Mouse (Mus musculus) limb, embryonic 14.5 days (tissue): ENCODE results near the gene Tbc1d10b. TPM values are rescaled to one million over a fixed set of nuclear protein-coding genes. Genes with fewer than 3 reads are reported as not detected.
"Not testable (repeated sequence)": the region's sequence is repeated elsewhere in the genome, so short reads cannot be mapped to it uniquely, and the experiment has no call there.

Experiments used
- ATAC-seq: fragments of 200-750 bp; cut with Nextera tagmentation; 2 replicates; pipeline ENCODE4 v1.8.0; 2017; ENCODE audit warnings: low read depth, moderate number of reproducible peaks, moderate TSS enrichment; ENCODE audit not compliant: low FRiP score
- DNase-seq: peaks from one replicate; pipeline ENCODE4 v3.0.0-alpha.2; 2015; ENCODE audit warnings: low spot score
- H3K27ac ChIP-seq: fragments of 300-500 bp; sonication (generic); replicated peaks from 2 replicates; pipeline ENCODE4 v1.5.1; 2014; ENCODE audit warnings: low read depth, mild to moderate bottlenecking, low read length, moderate library complexity, mixed read lengths
- H3K27me3 ChIP-seq: fragments of 300-500 bp; sonication (generic); 2 replicates; pipeline ENCODE4 v1.6.1; 2014; ENCODE audit warnings: low read length, mixed read lengths; ENCODE audit not compliant: control insufficient read depth, insufficient read depth
- H3K36me3 ChIP-seq: fragments of 300-500 bp; sonication (generic); 2 replicates; pipeline ENCODE4 v1.6.1; 2014; ENCODE audit warnings: mild to moderate bottlenecking, low read length, moderate library complexity, mixed read lengths; ENCODE audit not compliant: control insufficient read depth, insufficient read depth
- H3K4me1 ChIP-seq: fragments of 300-500 bp; sonication (generic); 2 replicates; pipeline ENCODE4 v1.6.1; 2014; ENCODE audit warnings: antibody characterized with exemption, low read length, mixed read lengths; ENCODE audit not compliant: control insufficient read depth, insufficient read depth
- H3K4me2 ChIP-seq: fragments of 300-500 bp; sonication (generic); replicated peaks from 2 replicates; pipeline ENCODE4 v1.6.1; 2014; ENCODE audit warnings: low read depth, mild to moderate bottlenecking, low read length, moderate library complexity; ENCODE audit not compliant: severe bottlenecking
- H3K4me3 ChIP-seq: fragments of 300-500 bp; sonication (generic); replicated peaks from 2 replicates; pipeline ENCODE4 v1.5.1; 2014; ENCODE audit warnings: low read length
- H3K9ac ChIP-seq: fragments of 300-500 bp; sonication (generic); 2 replicates; pipeline ENCODE4 v1.6.1; 2014; ENCODE audit warnings: mild to moderate bottlenecking, low read depth, low read length, moderate library complexity; ENCODE audit not compliant: severe bottlenecking
- H3K9me3 ChIP-seq: fragments of 300-500 bp; sonication (generic); 2 replicates; pipeline ENCODE4 v1.6.1; 2016; ENCODE audit warnings: low read length; ENCODE audit not compliant: control insufficient read depth
- POLR2A ChIP-seq: fragments of 200-500 bp; IDR thresholded peaks from 2 replicates; pipeline ENCODE4 v1.8.0; 2012; ENCODE audit warnings: inconsistent platforms, mild to moderate bottlenecking, moderate library complexity, borderline replicate concordance; ENCODE audit not compliant: insufficient read depth, insufficient read length; ENCODE audit errors: extremely low read depth
- WGBS: fragments of 180-500 bp; shearing (Covaris S2); extraction: QIAGEN DNeasy Blood & Tissue Kit; methylation state at CpG from one replicate; pipeline ENCODE4 v1.1.7; 2014; 5-methylcytosine and 5-hydroxymethylcytosine counted together
- polyA plus RNA-seq, 2 experiments: library from polyadenylated mRNA; depleted of rRNA in 1 of 2; stranded (reverse) in 1 of 2; unstranded in 1 of 2; fragments of >200 nt; fragmentation: Nextera tagmentation in 1 of 2; extraction: Ambion mirVana in 1 of 2; gene quantifications; 2 replicates each; pipeline versions ENCODE4 v1.2.1 to v1.2.3; 2012 to 2014

The Tbc1d10b gene
- polyA plus RNA-seq, 2 experiments: 27.1 to 46.8 TPM

DNA sequence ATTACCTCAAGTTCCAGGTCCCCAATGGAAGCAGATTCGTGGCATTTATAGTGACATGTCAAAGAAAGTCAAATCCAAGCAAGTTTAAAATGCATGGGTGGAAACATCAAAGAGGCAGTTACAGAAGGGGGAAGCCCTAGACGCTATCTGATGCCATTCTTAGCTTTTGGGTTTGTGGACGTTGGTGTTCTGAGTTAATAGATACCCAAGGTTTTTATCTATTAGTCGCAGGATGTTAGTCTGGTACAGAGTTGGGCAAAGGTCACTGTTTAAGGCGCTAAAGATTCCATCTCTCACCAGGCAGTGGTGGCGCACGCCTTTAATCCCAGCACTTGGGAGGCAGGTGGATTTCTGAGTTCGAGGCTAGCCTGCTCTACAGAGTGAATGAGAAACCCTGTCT is 24.9 kb downstream of the Tbc1d10b start:
- Histone ChIP-seq H3K4me3 (no peak overlapping the region), H3K4me2 (no peak overlapping the region), H3K4me1 (no peaks in the 10 kb centered on the region), H3K27me3 (no peaks in the 10 kb centered on the region), H3K36me3 (no peaks in the 10 kb centered on the region), H3K27ac (no peak overlapping the region), H3K9ac (no peak overlapping the region), H3K9me3 (no peaks in the 10 kb centered on the region)
- WGBS: 75% methylated on average over 8 of the region's 8 CpGs
- DNase-seq: no peak
- no peak for TF ChIP-seq POLR2A
- no peak for ATAC-seq

DNA sequence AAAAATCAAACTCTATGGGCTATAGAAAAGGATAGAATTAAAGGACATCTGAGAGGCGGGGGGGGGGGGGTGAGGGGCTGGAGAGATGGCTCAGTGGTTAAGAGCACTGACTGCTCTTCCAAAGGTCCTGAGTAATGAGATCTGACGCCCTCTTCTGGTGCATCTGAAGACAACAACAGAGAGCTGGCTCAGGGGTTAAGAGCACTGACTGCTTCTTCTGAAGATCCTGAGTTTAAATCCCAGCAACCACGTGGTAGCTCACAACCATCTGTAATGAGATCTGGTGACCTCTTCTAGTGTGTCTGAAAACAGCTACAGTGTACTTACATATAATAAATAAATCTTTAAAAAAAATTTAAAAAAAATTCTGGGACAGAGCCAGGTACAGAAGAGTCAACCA is 26.5 kb downstream of the Tbc1d10b start:
- not testable (repeated sequence) for H3K9me3 ChIP-seq, H3K27ac ChIP-seq, H3K4me3 ChIP-seq, H3K4me2 ChIP-seq, H3K9ac ChIP-seq, H3K27me3 ChIP-seq, DNase-seq, H3K36me3 ChIP-seq, ATAC-seq, H3K4me1 ChIP-seq
- 38% methylated on average over 3 of the region's 3 CpGs for WGBS

DNA sequence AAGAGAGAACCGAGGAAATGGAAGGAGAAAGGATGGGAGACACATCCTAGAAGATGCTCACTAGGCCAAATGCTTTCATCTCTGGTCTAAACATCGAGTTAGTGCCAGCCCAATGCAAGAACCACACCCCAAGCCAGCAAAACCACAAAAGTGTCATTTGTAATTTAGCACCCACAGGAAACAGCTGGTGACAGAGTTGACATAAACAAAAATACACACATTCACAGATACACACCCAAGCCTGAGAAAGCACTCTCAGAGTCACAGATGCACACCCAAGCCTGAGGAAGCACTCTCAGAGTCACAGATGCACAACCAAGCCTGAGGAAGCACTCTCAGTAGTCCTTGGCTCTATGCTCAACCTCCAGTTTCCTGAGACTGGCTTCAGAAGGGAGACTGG is 27.5 kb downstream of the Tbc1d10b start:
- Histone ChIP-seq H3K4me2 (no peak overlapping the region), H3K9me3 (no peaks in the 10 kb centered on the region), H3K36me3 (no peaks in the 10 kb centered on the region), H3K27me3 (no peaks in the 10 kb centered on the region), H3K4me1 (no peaks in the 10 kb centered on the region), H3K27ac (no peak overlapping the region), H3K9ac (no peak overlapping the region), H3K4me3 (no peak overlapping the region)
- 85% methylated on average over 2 of the region's 2 CpGs for WGBS
- no peak for ATAC-seq
- DNase-seq: no peak
- TF ChIP-seq POLR2A: no peak

DNA sequence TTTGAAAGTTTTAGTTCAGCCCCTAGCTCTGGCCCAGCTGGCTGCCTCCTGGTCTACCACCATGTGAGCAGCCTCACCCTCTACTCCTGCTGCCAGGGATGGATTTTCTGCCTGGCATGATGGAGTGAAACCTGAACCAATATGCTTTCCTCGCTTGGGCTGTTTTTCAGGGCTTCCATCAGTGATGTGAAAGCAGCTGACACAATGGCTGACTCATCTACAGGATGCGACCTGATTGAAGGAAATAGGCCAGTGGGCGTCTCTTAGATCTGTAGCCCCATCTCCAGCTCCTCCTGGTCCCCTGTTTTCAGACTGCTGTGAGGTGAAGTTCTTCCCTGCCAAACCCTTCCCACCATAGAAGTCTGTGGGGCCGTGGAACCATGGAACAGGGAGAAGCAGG is 31.3 kb downstream of the Tbc1d10b start:
- 78% methylated on average over 4 of the region's 4 CpGs for WGBS
- no peak for ATAC-seq
- TF ChIP-seq POLR2A: no peak

DNA sequence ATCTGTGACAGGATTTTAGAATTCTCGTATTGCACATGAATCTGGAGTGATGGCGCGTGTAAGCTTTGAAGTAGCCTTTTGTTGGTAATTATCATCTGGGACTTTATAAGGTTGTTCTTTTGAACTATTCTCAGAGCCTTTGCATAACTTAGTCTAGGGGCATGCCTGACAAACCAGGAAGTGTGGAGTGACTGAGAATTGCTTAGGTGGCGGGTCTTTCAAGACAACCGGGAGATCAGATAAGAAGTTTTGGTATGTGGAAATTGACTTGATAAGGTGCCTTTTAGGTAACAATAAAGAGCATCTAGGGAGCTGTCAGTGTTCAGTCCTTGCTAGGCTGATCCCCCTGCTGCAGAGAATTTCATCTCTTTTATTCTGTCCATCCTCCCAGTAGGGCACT is 41.8 kb downstream of the Tbc1d10b start:
- Histone ChIP-seq H3K4me2 (no peak overlapping the region), H3K4me1 (no peaks in the 10 kb centered on the region), H3K27ac (no peak overlapping the region), H3K36me3 (no peaks in the 10 kb centered on the region), H3K9me3 (no peaks in the 10 kb centered on the region), H3K27me3 (no peaks in the 10 kb centered on the region), H3K9ac (no peak overlapping the region), H3K4me3 (no peak overlapping the region)
- ATAC-seq (no peak), DNase-seq (no peak)
- TF ChIP-seq POLR2A: no peak
- WGBS: 88% methylated on average over 5 of the region's 5 CpGs

More for the DNA sequence above, 31.3 kb downstream of the Tbc1d10b start:
- DNase-seq: no peak
- Histone ChIP-seq H3K9me3 (no peaks in the 10 kb centered on the region), H3K27me3 (no peaks in the 10 kb centered on the region), H3K9ac (no peak overlapping the region), H3K4me3 (no peak overlapping the region), H3K4me2 (no peak overlapping the region), H3K36me3 (no peaks in the 10 kb centered on the region), H3K27ac (no peak overlapping the region), H3K4me1 (no peaks in the 10 kb centered on the region)
